Mouse (Mus musculus) embryo, embryonic 11 days (tissue): ENCODE data around the gene Cst7.
"Not testable (repeated sequence)": the region's sequence is repeated elsewhere in the genome, so short reads cannot be mapped to it uniquely, and the experiment has no call there.

ENCODE experiments used
- DNase-seq: peaks from one replicate; pipeline ENCODE4 v3.0.0-alpha.2; 2015

Cst7 gene

DNA sequence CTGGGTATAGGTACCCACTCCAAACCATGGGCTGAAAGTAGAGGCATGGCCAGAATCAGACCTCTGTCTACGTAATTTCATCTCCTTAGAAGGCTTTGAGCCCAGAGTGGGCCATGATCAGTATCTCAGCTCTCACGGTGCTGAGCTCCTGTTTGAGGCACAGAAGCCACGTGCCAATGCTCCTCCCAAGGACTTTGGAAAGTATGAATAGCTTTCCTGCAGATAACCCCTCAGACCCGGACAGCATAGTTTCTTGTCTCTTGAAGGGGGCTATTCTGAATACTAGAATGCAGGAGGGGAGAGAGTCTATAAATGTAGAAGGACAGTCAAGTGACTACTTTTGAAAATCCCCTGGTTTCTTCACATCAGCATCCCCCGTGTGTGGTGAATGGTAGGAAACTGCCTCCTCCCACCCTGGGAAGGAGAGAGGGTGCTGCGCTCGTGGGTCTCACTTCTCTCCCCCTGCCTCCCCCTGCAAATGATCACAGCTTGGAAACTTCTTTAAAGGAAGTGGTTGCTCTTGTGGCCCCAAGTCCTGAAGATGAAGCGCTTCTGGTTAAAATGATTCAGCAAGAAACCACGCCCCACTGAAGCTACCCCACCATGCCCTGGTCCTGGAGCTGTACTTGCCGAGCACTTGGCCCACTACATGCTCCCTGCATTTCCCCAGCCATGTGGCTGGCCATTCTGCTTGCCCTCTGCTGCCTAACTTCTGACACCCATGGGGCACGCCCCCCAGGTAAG is at the start of gene Cst7:
Gene Cst7 (plus strand): TSS at position 569 of the 744 bp plus-strand sequence.
- no peak for DNase-seq

GRCm38 (mm10) chr2:150525703-150526207 is 44.5 kb upstream of the Cst7 start:
- DNase-seq: peak; percentile 52

GRCm38 (mm10) chr2:150549576-150549975 is 20.6 kb upstream of the Cst7 start:
- not testable (repeated sequence) for DNase-seq

- peak; percentile 43 for DNase-seq
Observed at GRCm38 (mm10) chr2:150558568-150558967, 11.6 kb upstream of the Cst7 start.

- no peak for DNase-seq
Observed at GRCm38 (mm10) chr2:150567051-150567450, 3.2 kb upstream of the Cst7 start.

DNA sequence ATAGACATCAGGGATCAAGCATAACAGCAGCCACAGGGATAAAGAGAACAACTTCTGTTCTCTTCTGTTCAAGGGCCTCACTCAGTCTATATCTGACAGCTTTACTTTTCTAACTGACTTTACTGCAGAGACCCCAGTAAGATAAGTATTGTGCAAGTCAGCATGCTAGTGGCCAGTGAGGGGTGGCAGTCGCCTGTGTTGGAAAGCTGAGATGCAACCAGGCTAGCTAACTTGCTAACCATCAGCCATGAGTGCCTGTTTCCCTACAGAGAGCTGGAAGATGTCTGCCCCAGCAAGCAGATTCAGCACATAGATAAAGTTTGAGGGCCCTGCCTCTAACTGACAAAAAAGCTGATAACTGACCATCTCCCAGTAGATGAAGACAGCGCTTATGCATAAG is 546 bp downstream of the Cst7 start:
- DNase-seq: no peak

GRCm38 (mm10) chr2:150572463-150572862 is 2.2 kb downstream of the Cst7 start:
- DNase-seq: no peak

DNA sequence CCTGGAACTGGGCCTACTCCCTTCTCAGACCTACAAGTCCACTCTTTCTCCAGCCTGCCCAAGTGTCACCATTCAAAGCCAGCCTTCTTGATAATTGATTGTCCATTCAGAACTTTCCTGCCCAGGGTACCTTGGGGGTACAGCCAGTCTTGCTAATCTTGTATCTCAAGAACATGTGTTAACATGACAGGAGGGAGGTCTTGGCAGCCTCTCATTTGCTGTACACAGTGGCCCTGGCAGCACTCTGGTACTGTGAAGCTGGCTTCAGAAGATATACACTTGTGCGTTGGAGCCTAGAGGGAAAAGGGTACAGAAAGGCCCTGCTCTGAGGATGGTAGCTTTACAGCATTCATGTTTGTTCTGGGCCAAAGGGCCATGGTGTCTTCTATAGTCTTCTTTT is 6.0 kb downstream of the Cst7 start:
- DNase-seq: no peak

DNA sequence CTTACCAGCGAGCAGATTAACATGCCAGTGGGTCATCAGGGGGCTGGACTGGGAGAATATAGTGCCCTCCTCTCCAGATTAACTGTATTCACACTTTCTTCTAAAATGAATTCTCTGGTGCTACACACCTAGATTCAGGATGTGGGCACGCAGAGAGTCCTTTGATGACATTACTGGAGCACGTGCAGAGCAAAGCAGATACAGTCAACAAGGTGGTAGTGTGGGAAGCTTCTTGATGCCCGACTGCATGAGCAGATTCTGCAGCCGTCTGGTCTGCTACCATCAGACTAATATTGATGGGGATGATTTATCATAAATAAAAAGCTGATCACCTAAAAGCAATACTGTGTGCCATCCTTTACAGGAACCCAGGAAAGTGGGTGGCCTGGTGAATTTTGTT is 8.4 kb downstream of the Cst7 start:
- no peak for DNase-seq

GRCm38 (mm10) chr2:150579628-150580027 is 9.4 kb downstream of the Cst7 start:
- DNase-seq: no peak

- DNase-seq: no peak
Observed at GRCm38 (mm10) chr2:150589076-150589475, 18.9 kb downstream of the Cst7 start.

- no peak for DNase-seq
Observed at GRCm38 (mm10) chr2:150595411-150596190, 25.4 kb downstream of the Cst7 start.

- no peak for DNase-seq
Observed at GRCm38 (mm10) chr2:150600263-150600662, 30.0 kb downstream of the Cst7 start.

DNA sequence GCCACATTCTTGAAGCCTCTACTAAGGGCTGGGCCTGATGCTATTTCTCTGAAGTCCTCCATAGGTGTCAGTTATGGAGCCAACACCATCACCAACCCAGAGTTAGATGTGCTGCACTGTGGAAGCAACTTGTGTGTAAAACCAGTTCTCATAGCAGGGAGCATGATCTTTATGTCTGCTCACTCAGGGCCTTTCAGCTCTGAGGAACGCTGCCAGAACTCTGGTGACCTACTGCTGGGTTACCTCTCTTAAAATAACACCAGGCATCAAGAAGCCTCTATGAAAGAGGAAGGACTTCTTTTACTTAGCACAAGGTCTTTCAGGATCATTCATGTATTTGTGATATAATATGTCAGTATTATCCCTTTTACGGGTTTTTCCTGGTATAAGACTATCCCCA is 32.0 kb downstream of the Cst7 start:
- no peak for DNase-seq

DNA sequence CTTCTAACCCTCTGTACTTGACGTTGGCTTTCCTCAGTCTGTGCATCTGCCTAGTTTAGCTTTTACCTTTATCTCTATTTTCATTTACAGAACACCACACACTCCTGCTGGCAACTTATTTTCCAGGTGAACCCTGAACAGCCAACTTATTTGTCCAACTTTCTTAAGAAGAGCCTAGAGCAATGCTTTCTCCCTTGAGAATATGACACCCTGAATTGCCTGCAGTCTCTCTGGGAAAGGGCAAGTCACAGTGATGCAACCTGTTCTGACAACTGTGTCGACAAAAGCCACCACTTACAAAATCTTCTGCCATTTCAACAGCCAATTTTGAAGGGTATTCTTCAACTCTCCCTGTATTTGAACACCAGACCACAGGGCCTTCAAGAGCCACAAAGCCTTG is 34.6 kb downstream of the Cst7 start:
- no peak for DNase-seq

GRCm38 (mm10) chr2:150607086-150607485 is 36.9 kb downstream of the Cst7 start:
- DNase-seq: no peak

- peak; percentile 99 for DNase-seq
Observed at GRCm38 (mm10) chr2:150608087-150608799, 38.0 kb downstream of the Cst7 start, which contains the start of gene Apmap. Apmap (minus strand) TSS chr2:150608567.

- DNase-seq: peak; percentile 81
Observed at GRCm38 (mm10) chr2:150608872-150609560, 38.8 kb downstream of the Cst7 start.

DNA sequence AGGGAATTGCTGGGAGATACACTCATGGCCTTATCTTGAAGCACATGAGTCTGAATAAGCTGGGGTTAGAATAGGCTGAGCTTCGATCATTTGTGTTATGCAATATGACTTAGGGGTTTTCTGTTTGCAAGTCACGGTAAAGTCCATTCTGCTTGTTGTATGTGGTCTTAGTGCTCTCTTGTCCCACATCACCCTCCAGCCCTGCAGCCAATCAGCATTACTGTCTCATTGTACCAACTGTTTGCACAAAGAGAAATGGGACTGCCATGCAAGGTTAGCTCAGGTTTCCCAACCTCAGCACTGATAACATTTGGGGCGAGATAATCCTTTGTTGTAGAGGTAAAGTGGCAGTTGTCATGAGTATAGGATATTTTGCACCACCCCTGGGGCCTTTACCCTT is 39.9 kb downstream of the Cst7 start:
- DNase-seq: no peak

DNA sequence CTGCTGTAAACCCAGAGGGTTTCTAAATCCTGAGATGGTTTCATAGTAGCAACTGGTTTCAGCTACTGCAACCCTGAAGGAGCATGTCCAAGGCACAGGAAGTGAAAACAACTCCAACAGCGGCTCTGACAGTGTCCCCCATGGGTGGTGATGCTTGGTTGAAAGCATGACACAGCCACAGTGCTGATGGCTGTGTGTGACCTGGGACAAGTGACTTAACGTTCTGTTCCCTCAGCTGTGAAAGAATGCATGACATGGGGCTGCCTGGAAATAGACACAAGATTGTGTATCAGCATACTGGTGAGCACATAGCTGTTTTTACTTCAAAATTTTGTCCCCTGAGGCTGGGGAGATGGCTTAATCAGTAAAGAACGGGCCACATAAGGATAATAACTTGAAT is 51.5 kb downstream of the Cst7 start:
- no peak for DNase-seq

DNA sequence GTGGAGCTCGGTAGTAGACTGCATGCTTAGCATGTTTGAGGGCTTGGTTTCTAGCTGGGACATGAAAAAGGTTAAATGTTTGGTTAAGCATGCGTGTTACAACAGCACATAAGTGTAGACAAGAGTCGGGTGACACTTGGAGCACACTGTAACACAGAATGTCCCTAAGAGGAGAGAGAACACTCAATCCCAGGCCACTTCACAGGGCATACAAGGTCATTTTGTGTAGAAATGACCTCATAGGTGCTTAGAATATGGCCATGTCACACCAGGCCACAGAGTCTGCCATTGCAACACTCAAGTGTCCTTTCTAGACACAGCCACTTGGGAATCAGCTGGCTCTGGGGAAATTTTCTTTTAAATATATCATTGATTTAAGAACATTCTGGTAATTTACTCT is 53.7 kb downstream of the Cst7 start:
- no peak for DNase-seq

DNA sequence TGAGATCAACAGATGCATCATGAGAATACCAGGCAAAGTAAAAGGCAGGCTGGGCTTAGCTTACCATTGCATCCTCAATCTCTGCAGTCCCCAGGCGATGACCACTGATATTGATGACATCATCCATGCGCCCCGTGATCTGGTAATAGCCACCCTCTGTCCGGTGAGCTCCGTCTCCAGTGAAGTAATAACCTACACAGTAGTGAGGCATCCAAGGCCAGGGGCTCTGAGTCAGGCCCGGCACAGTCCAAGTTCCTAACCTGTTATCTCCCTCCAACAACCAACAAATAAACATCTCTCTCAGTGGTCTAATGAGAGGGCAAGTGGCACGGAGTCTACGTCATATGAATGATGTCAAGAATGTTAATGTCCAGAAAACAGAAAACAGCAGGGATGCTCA is 54.7 kb downstream of the Cst7 start:
- no peak for DNase-seq

DNA sequence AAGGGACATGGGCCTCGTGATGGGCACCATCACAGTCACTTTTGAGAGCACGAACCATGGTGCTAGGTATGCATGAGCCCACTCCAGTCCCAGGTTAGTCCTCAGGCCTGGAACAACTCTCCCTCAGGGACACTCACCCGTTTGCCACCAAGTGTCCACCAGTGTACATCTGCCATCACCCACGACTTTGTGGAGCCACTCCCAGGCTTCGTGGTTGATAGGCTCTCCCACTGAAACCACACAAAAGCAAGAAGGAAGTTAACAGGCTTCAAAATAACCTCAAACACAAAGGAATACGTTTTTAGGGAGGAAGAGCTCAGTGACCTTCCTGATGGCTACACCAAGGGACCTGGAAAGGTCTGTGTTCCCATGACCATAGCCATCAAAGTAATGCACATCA is 56.9 kb downstream of the Cst7 start:
- no peak for DNase-seq
